Mouse (Mus musculus): ENCODE results near the gene Ankrd34a. TPM values are rescaled to one million over a fixed set of nuclear protein-coding genes. Genes with fewer than 3 reads are reported as not detected.

The Ankrd34a gene
- polyA plus RNA-seq (2012; ENCODE audit: low replicate concordance): 0.19 and 0.30 TPM in 2 replicates

GRCm38 (mm10) chr3:96596228-96596707 is at the start of gene Ankrd34a:
Gene Ankrd34a, plus strand, starts transcription at chr3:96596636.

GRCm38 (mm10) chr3:96557694-96558093 is 38.7 kb upstream of the Ankrd34a start, which contains the start of gene Txnip:
Gene Txnip, plus strand, starts transcription at chr3:96557957.

GRCm38 (mm10) chr3:96576690-96577541 is 19.5 kb upstream of the Ankrd34a start, which contains the start of gene Gm16253:
Gene Gm16253, plus strand, starts transcription at chr3:96576984.

GRCm38 (mm10) chr3:96593790-96594560 is 2.5 kb upstream of the Ankrd34a start, which contains the start of gene Polr3gl:
Gene Polr3gl, minus strand, starts transcription at chr3:96594181.

GRCm38 (mm10) chr3:96600639-96601250 is 4.3 kb downstream of the Ankrd34a start, which contains the start of gene Lix1l:
Gene Lix1l, plus strand, starts transcription at chr3:96601149.

GRCm38 (mm10) chr3:96629729-96630600 is 33.5 kb downstream of the Ankrd34a start, which contains the start of gene Rbm8a:
Gene Rbm8a, plus strand, starts transcription at chr3:96629933.

GRCm38 (mm10) chr3:96634928-96635879 is 38.8 kb downstream of the Ankrd34a start, which contains the start of the genes Pex11b and Gm42957:
Gene Pex11b, plus strand, starts transcription at chr3:96635376.
Gene Gm42957, plus strand, starts transcription at chr3:96635474.

GRCm38 (mm10) chr3:96645018-96645649 is 48.7 kb downstream of the Ankrd34a start, which contains the start of gene Itga10:
Gene Itga10, plus strand, starts transcription at chr3:96645584.

Other genes with a start within 250 kb of the Ankrd34a start
- not detected in 2 replicates for gene BC107364, start 144.3 kb upstream of the Ankrd34a start, polyA plus RNA-seq (2012; ENCODE audit: low replicate concordance)
- gene Hfe2, start 71.5 kb upstream of the Ankrd34a start, polyA plus RNA-seq (2012; ENCODE audit: low replicate concordance): 0.55 and 0.85 TPM in 2 replicates
- 2.1 and 8.1 TPM in 2 replicates for gene Txnip, start 38.7 kb upstream of the Ankrd34a start, polyA plus RNA-seq (2012; ENCODE audit: low replicate concordance)
- not detected in 2 replicates for gene Gm16253, start 19.7 kb upstream of the Ankrd34a start, polyA plus RNA-seq (2012; ENCODE audit: low replicate concordance)
- 9.2 and 13.8 TPM in 2 replicates for gene Polr3gl, start 2.5 kb upstream of the Ankrd34a start, polyA plus RNA-seq (2012; ENCODE audit: low replicate concordance)
- 0.26 and 0.30 TPM in 2 replicates for gene Lix1l, start 4.5 kb downstream of the Ankrd34a start, polyA plus RNA-seq (2012; ENCODE audit: low replicate concordance)
- 13.0 and 66.3 TPM in 2 replicates for gene Rbm8a, start 33.3 kb downstream of the Ankrd34a start, polyA plus RNA-seq (2012; ENCODE audit: low replicate concordance)
- gene Pex11b, start 38.7 kb downstream of the Ankrd34a start, polyA plus RNA-seq (2012; ENCODE audit: low replicate concordance): 2.5 and 5.2 TPM in 2 replicates
- gene Gm42957, start 38.8 kb downstream of the Ankrd34a start, polyA plus RNA-seq (2012; ENCODE audit: low replicate concordance): 0.06 TPM in 1 of 2 replicates, not detected in the other
- 0.03 and 0.09 TPM in 2 replicates for gene Itga10, start 48.9 kb downstream of the Ankrd34a start, polyA plus RNA-seq (2012; ENCODE audit: low replicate concordance)
- gene Ankrd35, start 73.5 kb downstream of the Ankrd34a start, polyA plus RNA-seq (2012; ENCODE audit: low replicate concordance): 0.12 and 0.19 TPM in 2 replicates
- 12.3 and 23.7 TPM in 2 replicates for gene Pias3, start 99.7 kb downstream of the Ankrd34a start, polyA plus RNA-seq (2012; ENCODE audit: low replicate concordance)
- 0.36 and 0.42 TPM in 2 replicates for gene Nudt17, start 111.9 kb downstream of the Ankrd34a start, polyA plus RNA-seq (2012; ENCODE audit: low replicate concordance)
- 3.9 and 4.2 TPM in 2 replicates for gene Polr3c, start 131.0 kb downstream of the Ankrd34a start, polyA plus RNA-seq (2012; ENCODE audit: low replicate concordance)
- gene Rnf115, start 131.0 kb downstream of the Ankrd34a start, polyA plus RNA-seq (2012; ENCODE audit: low replicate concordance): 18.2 and 18.6 TPM in 2 replicates
- not detected in 2 replicates for gene Pdzk1, start 232.6 kb downstream of the Ankrd34a start, polyA plus RNA-seq (2012; ENCODE audit: low replicate concordance)
- 2.4 and 2.6 TPM in 2 replicates for gene Cd160, start 232.7 kb downstream of the Ankrd34a start, polyA plus RNA-seq (2012; ENCODE audit: low replicate concordance)

Measured in leukemia stem cell, adult 10-12 weeks (primary cell).